Mouse (Mus musculus) CH12.LX (cell line): ENCODE measurements around the gene Mrpl19. TPM values are rescaled to one million over a fixed set of nuclear protein-coding genes. Genes with fewer than 3 reads are reported as not detected.

Experiments used
- DNase-seq: peaks from one replicate; pipeline ENCODE4 v3.0.0-alpha.2; 2013; ENCODE audit errors: extremely low read depth
- H3K27ac ChIP-seq: 2 replicates; pipeline ENCODE4 v1.5.1; 2012; ENCODE audit warnings: low read depth, mild to moderate bottlenecking, control low read depth, moderate library complexity; ENCODE audit not compliant: insufficient read depth
- H3K27me3 ChIP-seq: replicated peaks from 2 replicates; pipeline ENCODE3; 2012; ENCODE audit warnings: inconsistent platforms
- H3K36me3 ChIP-seq, 2 experiments: replicated peaks in 1 of 2; 2 replicates each; pipeline versions ENCODE3 to v1.6.1; 2012; ENCODE audit warnings: inconsistent platforms in 1 of 2, low read length in 1 of 2, mild to moderate bottlenecking in 1 of 2, mixed read lengths in 1 of 2, moderate library complexity in 1 of 2; ENCODE audit not compliant: control insufficient read depth in 1 of 2, insufficient read depth in 1 of 2
- H3K4me1 ChIP-seq, 2 experiments: 2 replicates each; pipeline ENCODE4 v1.6.1; 2012; ENCODE audit warnings: inconsistent platforms in 1 of 2, moderate library complexity in 1 of 2; ENCODE audit not compliant: insufficient read depth in 2 of 2, control insufficient read depth in 1 of 2
- H3K4me2 ChIP-seq: 2 replicates; pipeline ENCODE4 v1.6.1; 2012; ENCODE audit warnings: low read depth, mild to moderate bottlenecking, control low read depth; ENCODE audit not compliant: poor library complexity, insufficient read depth, severe bottlenecking
- H3K4me3 ChIP-seq, 3 experiments: fragments of 150-350 bp in 1 of 3; sonication (generic) in 1 of 3; replicated peaks in 1 of 3; 2 replicates each; pipeline versions ENCODE3 to v1.5.1; 2011 to 2012; ENCODE audit warnings: low read depth in 2 of 3, low read length in 2 of 3, mild to moderate bottlenecking in 2 of 3, moderate library complexity in 2 of 3, control low read depth in 1 of 3, improper control_type of control experiment in 1 of 3, inconsistent platforms in 1 of 3, mixed read lengths in 1 of 3; ENCODE audit not compliant: poor library complexity in 1 of 3
- H3K79me2 ChIP-seq: replicated peaks from 2 replicates; pipeline ENCODE4 v1.6.1; 2012; ENCODE audit warnings: mild to moderate bottlenecking, moderate library complexity; ENCODE audit not compliant: control insufficient read depth, poor library complexity, insufficient read depth, severe bottlenecking; ENCODE audit errors: extremely low read depth
- H3K9ac ChIP-seq: 2 replicates; pipeline ENCODE4 v1.6.1; 2012; ENCODE audit warnings: low read depth, mild to moderate bottlenecking, control low read depth, moderate library complexity; ENCODE audit not compliant: insufficient read depth
- H3K9me3 ChIP-seq: replicated peaks from 2 replicates; pipeline ENCODE3; 2012; ENCODE audit warnings: low read length, inconsistent platforms, mixed read lengths
- CHD1 ChIP-seq: IDR thresholded peaks from 2 replicates; pipeline ENCODE4 v1.6.1; 2012; ENCODE audit warnings: low read depth, low read length, improper control_type of control experiment, inconsistent platforms
- CHD2 ChIP-seq: IDR thresholded peaks from 2 replicates; pipeline ENCODE4 v1.6.1; 2011; ENCODE audit warnings: low read length, improper control_type of control experiment
- CTCF ChIP-seq, 2 experiments: IDR thresholded peaks in 1 of 2; conservative IDR thresholded peaks in 1 of 2; 2 replicates each; pipeline ENCODE4 v1.5.1; 2011 to 2012; ENCODE audit warnings: low read depth in 2 of 2, low read length in 2 of 2, improper control_type of control experiment in 1 of 2, inconsistent platforms in 1 of 2, mild to moderate bottlenecking in 1 of 2, moderate library complexity in 1 of 2
- E2F4 ChIP-seq: IDR thresholded peaks from 2 replicates; pipeline ENCODE4 v1.6.1; 2011; ENCODE audit warnings: low read depth, low read length, improper control_type of control experiment; ENCODE audit not compliant: insufficient replicate concordance
- ELF1 ChIP-seq: IDR thresholded peaks from 2 replicates; pipeline ENCODE4 v1.6.1; 2014; ENCODE audit warnings: low read depth, mild to moderate bottlenecking, inconsistent platforms, low read length, improper control_type of control experiment
- EP300 ChIP-seq: IDR thresholded peaks from 2 replicates; pipeline ENCODE4 v1.6.1; 2011; ENCODE audit warnings: low read length, improper control_type of control experiment
- ETS1 ChIP-seq: conservative IDR thresholded peaks from 2 replicates; pipeline ENCODE4 v1.6.1; 2012; ENCODE audit warnings: low read depth, mild to moderate bottlenecking, inconsistent platforms, low read length, improper control_type of control experiment, moderate library complexity
- GABPA ChIP-seq: IDR thresholded peaks from 2 replicates; pipeline ENCODE4 v1.6.1; 2012; ENCODE audit warnings: low read depth, low read length, improper control_type of control experiment, inconsistent platforms; ENCODE audit not compliant: insufficient replicate concordance
- HCFC1 ChIP-seq: IDR thresholded peaks from 2 replicates; pipeline ENCODE4 v1.6.1; 2012; ENCODE audit warnings: low read depth, mild to moderate bottlenecking, inconsistent platforms, low read length, improper control_type of control experiment
- IRF4 ChIP-seq: IDR thresholded peaks from 2 replicates; pipeline ENCODE4 v1.6.1; 2014; ENCODE audit warnings: low read depth, mild to moderate bottlenecking, inconsistent platforms, low read length, improper control_type of control experiment
- JUN ChIP-seq: IDR thresholded peaks from 2 replicates; pipeline ENCODE4 v1.6.1; 2011; ENCODE audit warnings: low read depth, mild to moderate bottlenecking, low read length, improper control_type of control experiment, moderate library complexity; ENCODE audit not compliant: insufficient read depth
- JUND ChIP-seq: conservative IDR thresholded peaks from 2 replicates; pipeline ENCODE4 v1.6.1; 2011; ENCODE audit warnings: low read depth, low read length, improper control_type of control experiment
- KAT2A ChIP-seq: IDR thresholded peaks from 2 replicates; pipeline ENCODE4 v1.6.1; 2012; ENCODE audit warnings: low read length, improper control_type of control experiment, inconsistent platforms; ENCODE audit not compliant: insufficient replicate concordance
- MAFK ChIP-seq: IDR thresholded peaks from 2 replicates; pipeline ENCODE4 v1.6.1; 2011; ENCODE audit warnings: low read length, improper control_type of control experiment; ENCODE audit not compliant: insufficient replicate concordance
- MAX ChIP-seq: IDR thresholded peaks from 2 replicates; pipeline ENCODE4 v1.6.1; 2011; ENCODE audit warnings: low read length, improper control_type of control experiment
- MAZ ChIP-seq: IDR thresholded peaks from 2 replicates; pipeline ENCODE4 v1.6.1; 2012; ENCODE audit warnings: low read depth, mild to moderate bottlenecking, inconsistent platforms, low read length, improper control_type of control experiment, moderate library complexity
- MEF2A ChIP-seq: IDR thresholded peaks from 2 replicates; pipeline ENCODE4 v1.6.1; 2014; ENCODE audit warnings: low read depth, mild to moderate bottlenecking, inconsistent platforms, low read length, improper control_type of control experiment, borderline replicate concordance
- MXI1 ChIP-seq: IDR thresholded peaks from 2 replicates; pipeline ENCODE4 v1.6.1; 2011; ENCODE audit warnings: mild to moderate bottlenecking, low read depth, low read length, improper control_type of control experiment
- MYC ChIP-seq: IDR thresholded peaks from 2 replicates; pipeline ENCODE4 v1.6.1; 2011; ENCODE audit warnings: low read depth, mild to moderate bottlenecking, improper control_type of control experiment, low read length
- NELFE ChIP-seq: IDR thresholded peaks from 2 replicates; pipeline ENCODE4 v1.6.1; 2011; ENCODE audit warnings: low read depth, low read length, improper control_type of control experiment
- PAX5 ChIP-seq: IDR thresholded peaks from 2 replicates; pipeline ENCODE4 v1.6.1; 2012; ENCODE audit warnings: low read length, inconsistent platforms, mixed read lengths
- POLR2A ChIP-seq: IDR thresholded peaks from 2 replicates; pipeline ENCODE4 v1.6.1; 2011; ENCODE audit warnings: low read depth, mild to moderate bottlenecking, improper control_type of control experiment, low read length
- POLR2AphosphoS2 ChIP-seq: IDR thresholded peaks from 2 replicates; pipeline ENCODE4 v1.6.1; 2011; ENCODE audit warnings: low read depth, low read length, improper control_type of control experiment
- RAD21 ChIP-seq: IDR thresholded peaks from 2 replicates; pipeline ENCODE4 v1.6.1; 2011; ENCODE audit warnings: low read depth, mild to moderate bottlenecking, low read length, improper control_type of control experiment, moderate library complexity
- RCOR1 ChIP-seq: conservative IDR thresholded peaks from 2 replicates; pipeline ENCODE4 v1.6.1; 2012; ENCODE audit warnings: low read depth, mild to moderate bottlenecking, inconsistent platforms, low read length, improper control_type of control experiment
- SIN3A ChIP-seq: IDR thresholded peaks from 2 replicates; pipeline ENCODE4 v1.6.1; 2012; ENCODE audit warnings: low read length, improper control_type of control experiment, inconsistent platforms
- SMC3 ChIP-seq: IDR thresholded peaks from 2 replicates; pipeline ENCODE4 v1.6.1; 2011; ENCODE audit warnings: low read depth, low read length, improper control_type of control experiment
- TBP ChIP-seq: conservative IDR thresholded peaks from 2 replicates; pipeline ENCODE4 v1.6.1; 2011; ENCODE audit warnings: low read depth, low read length, improper control_type of control experiment
- TCF12 ChIP-seq: IDR thresholded peaks from 2 replicates; pipeline ENCODE4 v1.6.1; 2014; ENCODE audit warnings: low read depth, mild to moderate bottlenecking, inconsistent platforms, low read length, improper control_type of control experiment
- UBTF ChIP-seq: IDR thresholded peaks from 2 replicates; pipeline ENCODE4 v1.6.1; 2012; ENCODE audit warnings: low read depth, mild to moderate bottlenecking, inconsistent platforms, low read length, improper control_type of control experiment, moderate library complexity
- USF1 ChIP-seq: IDR thresholded peaks from 2 replicates; pipeline ENCODE4 v1.6.1; 2014; ENCODE audit warnings: low read depth, mild to moderate bottlenecking, inconsistent platforms, low read length, improper control_type of control experiment
- USF2 ChIP-seq: conservative IDR thresholded peaks from 2 replicates; pipeline ENCODE4 v1.6.1; 2011; ENCODE audit warnings: low read depth, low read length, improper control_type of control experiment
- ZC3H11A ChIP-seq: IDR thresholded peaks from 2 replicates; pipeline ENCODE4 v1.6.1; 2012; ENCODE audit warnings: low read depth, mild to moderate bottlenecking, inconsistent platforms, low read length, improper control_type of control experiment
- ZKSCAN1 ChIP-seq: IDR thresholded peaks from 2 replicates; pipeline ENCODE4 v1.6.1; 2012; ENCODE audit warnings: low read depth, inconsistent platforms, low read length, improper control_type of control experiment, borderline replicate concordance
- ZMIZ1 ChIP-seq: IDR thresholded peaks from 2 replicates; pipeline ENCODE4 v1.6.1; 2012; ENCODE audit warnings: low read depth, mild to moderate bottlenecking, inconsistent platforms, low read length, improper control_type of control experiment
- ZNF384 ChIP-seq: IDR thresholded peaks from 2 replicates; pipeline ENCODE4 v1.6.1; 2012; ENCODE audit warnings: low read depth, low read length, improper control_type of control experiment, inconsistent platforms
- dilution Hi-C: fragments of 300-500 bp; cut with MboI; formaldehyde crosslinking; loops from 2 replicates; pipeline ENCODE4 v1.14.3; 2020; ENCODE audit warnings: low sequenced_read_pairs; ENCODE audit not compliant: extremely low pct_unique_long_range_greater_than_20kb, extremely low pct_ligation_motif_present
- in situ Hi-C: fragments of 300-500 bp; cut with MboI; formaldehyde crosslinking; loops from 3 replicates; pipeline ENCODE4 v1.14.3; 2019; ENCODE audit warnings: low sequenced_read_pairs, low pct_ligation_motif_present, low pct_unique_long_range_greater_than_20kb, mixed read lengths
- polyA plus RNA-seq: library from polyadenylated mRNA; unstranded; fragments of >175 nt; gene quantifications from 2 replicates; pipeline ENCODE4 v1.2.1, GENCODE M21; 2012; ENCODE audit warnings: low read depth; ENCODE audit not compliant: insufficient read length
- total RNA-seq, 2 experiments: library from RNA; depleted of rRNA; stranded (reverse); fragments of 300-350 nt in 1 of 2; fragments of >200 nt in 1 of 2; gene quantifications; 2 replicates each; pipeline ENCODE4 v1.2.3; 2012 to 2014

The Mrpl19 gene
- total and polyA plus RNA-seq, 3 experiments, result 27.2 to 96.2 (median 54.0) TPM

DNA sequence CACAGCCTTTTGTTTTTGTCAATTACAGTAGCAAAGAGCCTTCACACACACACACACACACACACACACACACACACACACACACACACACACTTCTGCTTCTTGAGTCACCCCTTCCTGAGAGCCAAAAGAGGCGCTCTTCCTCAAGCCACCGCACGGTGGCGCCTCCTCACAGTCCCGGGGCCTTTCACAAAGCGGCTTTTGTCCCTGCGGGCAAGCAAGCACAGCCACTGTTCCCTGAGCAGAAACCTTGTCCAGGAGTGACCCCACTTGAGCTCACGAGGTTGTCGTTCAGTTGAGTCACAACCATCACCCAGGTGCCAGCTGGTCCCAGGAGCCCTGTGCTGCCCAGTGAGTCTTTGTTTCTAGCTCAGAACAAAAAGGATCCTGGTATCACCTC is 21.3 kb upstream of the Mrpl19 start:
- peaks cover 11% of the 10 kb centered on the region for H3K9me3 ChIP-seq
- no peak for TF ChIP-seq JUND
- no peak for TF ChIP-seq USF2
- TF ChIP-seq JUN, result no peak
- TF ChIP-seq SIN3A, result no peak
- no peak for TF ChIP-seq MYC
- no peak for TF ChIP-seq RCOR1
- TF ChIP-seq GABPA, result no peak
- TF ChIP-seq EP300, result no peak
- no peak for TF ChIP-seq CHD1
- 0 out of 2 replicates have a peak, but pooled peaks have one; percentile 12 for TF ChIP-seq MEF2A
- TF ChIP-seq IRF4, result peak; percentile 15; the same call in 1 of the 2 replicates
- TF ChIP-seq ETS1, result no peak
- peak in 1 of 2 experiments; percentile 80; a peak in 2 of 4 replicates for TF ChIP-seq CTCF (conservative IDR thresholded peaks at IDR 0.05 in 1 of 2, IDR thresholded peaks at IDR 0.05 in 1 of 2; ENCODE audit: low read depth in 2 of 2, low read length in 2 of 2)
- 0 out of 2 replicates have a peak, but pooled peaks have one; percentile 14 for TF ChIP-seq TCF12
- no peak for TF ChIP-seq POLR2AphosphoS2
- TF ChIP-seq POLR2A, result no peak
- TF ChIP-seq ZC3H11A, result no peak
- no peak for TF ChIP-seq MAFK
- TF ChIP-seq RAD21, result peak; percentile 66
- TF ChIP-seq MAZ, result no peak
- no peak for TF ChIP-seq USF1
- TF ChIP-seq PAX5, result no peak
- TF ChIP-seq ZMIZ1, result no peak
- no peak for TF ChIP-seq ZKSCAN1
- no peak for TF ChIP-seq MAX
- no peak for TF ChIP-seq E2F4
- TF ChIP-seq SMC3, result peak; percentile 70
- TF ChIP-seq TBP, result no peak
- TF ChIP-seq CHD2, result no peak
- TF ChIP-seq HCFC1, result no peak
- no peak for TF ChIP-seq UBTF
- no peak for TF ChIP-seq MXI1
- TF ChIP-seq KAT2A, result no peak
- TF ChIP-seq ELF1, result no peak; the same call in 1 of the 2 replicates
- no peak for TF ChIP-seq NELFE
- no peak for TF ChIP-seq ZNF384
- H3K27me3 ChIP-seq, result peaks cover 36% of the 10 kb centered on the region
- no peaks in the 10 kb centered on the region for H3K36me3 ChIP-seq
- no peak overlapping the region for H3K4me3 ChIP-seq
- no peaks in the 10 kb centered on the region for H3K4me1 ChIP-seq
- H3K27ac ChIP-seq, result no peak overlapping the region
- in situ Hi-C loops (loop anchor here (5.0 kb wide), 1 partner anchor 130 kb away; no protein-coding TSS in a partner anchor), dilution Hi-C loops (no loop called here)
- DNase-seq, result peak; percentile 52
- peak overlapping the region; percentile 45; the same call in 1 of the 2 replicates for H3K4me2 ChIP-seq
- no peak overlapping the region for H3K9ac ChIP-seq
- no peaks in the 10 kb centered on the region for H3K79me2 ChIP-seq
